In the genomic region with DNA sequence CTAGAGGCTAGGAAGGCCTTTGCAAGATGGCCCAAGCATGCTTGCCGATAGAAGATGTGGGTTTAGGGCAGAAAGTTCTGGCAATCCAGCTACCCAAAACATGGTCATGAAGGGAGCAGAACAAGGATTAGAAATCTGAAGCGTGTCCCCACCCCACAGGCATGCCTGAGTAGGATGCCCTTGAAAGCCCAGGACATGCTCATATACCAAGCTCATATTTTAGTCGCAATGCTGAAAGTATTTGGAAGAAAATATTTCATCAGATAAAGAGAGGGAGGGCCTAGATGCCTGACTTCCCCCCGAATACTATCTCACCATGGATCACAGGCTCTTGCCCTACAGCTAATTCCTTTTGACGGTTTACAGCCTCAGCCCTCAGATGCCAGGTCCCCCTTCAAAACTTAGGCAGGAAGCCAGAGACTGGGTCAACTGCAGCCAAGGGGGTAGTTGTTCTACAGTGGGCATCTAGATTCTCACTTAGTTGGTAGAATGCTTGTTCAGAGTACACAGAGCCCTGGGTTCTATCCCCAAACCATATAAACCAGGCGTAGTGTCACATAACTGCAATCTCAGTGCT, we compare ENCODE assay signal across 25 mouse cellular contexts. TPM values are rescaled to one million over a fixed set of nuclear protein-coding genes. Genes with fewer than 3 reads are reported as not detected.
DNase-seq lines count a peak whose midpoint lies in the region; ATAC-seq and TF ChIP-seq lines count a peak whose summit lies in the region.
"Had no signal": no experiment of that assay in that cellular context is flagged by ENCODE, and none has a peak within 500 bp of the region (broad histone marks: within the 10 kb centered on the region; RNA-seq: fewer than 3 reads in every experiment).

No protein-coding gene starts in this region.

- no peak for DNase-seq in kidney, adult 2 months
- no peak for DNase-seq in kidney, postnatal 36 days
- no peak for DNase-seq in limb, embryonic 14.5 days (ENCODE audit: low spot score)
- DNase-seq in limb, embryonic 10.5 days (ENCODE audit: low spot score) = no peak
- no peak for DNase-seq in midbrain, embryonic 11.5 days (ENCODE audit: low spot score, missing footprints)
- no peak for DNase-seq in ovary, adult 18-20 months (ENCODE audit: low spot score)
- DNase-seq: adrenal gland, adult 8-10 months; cerebellum, adult 18-20 months; cerebellum, postnatal 36 days; gastrocnemius, postnatal 14 days; heart, postnatal 10 days; kidney, adult 9 months; layer of hippocampus, postnatal 36 days; liver had no signal

- no peak overlapping the region for H3K4me2 ChIP-seq in limb, embryonic 14.5 days (replicated peaks; ENCODE audit: low read depth, low read length, severe bottlenecking)
- H3K4me2 ChIP-seq in midbrain, embryonic 11.5 days = no peak overlapping the region
- H3K4me2 ChIP-seq: forebrain, embryonic 13.5 days; heart, embryonic 12.5 days; liver, embryonic 15.5 days; neural tube, embryonic 15.5 days had no signal

- no peaks in the 10 kb centered on the region; the same call in 1 of the 2 replicates for H3K4me1 ChIP-seq in kidney, adult 2 months (ENCODE audit: control insufficient read depth, insufficient read depth, low read length)
- H3K4me1 ChIP-seq in limb, embryonic 14.5 days (ENCODE audit: control insufficient read depth, insufficient read depth, low read length) = peaks cover 49% of the 10 kb centered on the region
- peaks cover 17% of the 10 kb centered on the region for H3K4me1 ChIP-seq in limb, embryonic 10.5 days
- 0 out of 2 replicates have a peak, but pooled peaks cover 2% of the 10 kb centered on the region for H3K4me1 ChIP-seq in midbrain, embryonic 11.5 days (ENCODE audit: control insufficient read depth, insufficient read depth, low read length)
- H3K4me1 ChIP-seq: forebrain, embryonic 13.5 days; neural tube, embryonic 15.5 days had no signal

- WGBS in kidney, adult 2 months = 60% methylated on average over 6 of the region's 6 CpGs
- WGBS in limb, embryonic 14.5 days = 68% methylated on average over 6 of the region's 6 CpGs
- WGBS in limb, embryonic 10.5 days = 87% methylated on average over 6 of the region's 6 CpGs
- 91% methylated on average over 6 of the region's 6 CpGs for WGBS in midbrain, embryonic 11.5 days

- no peak for TF ChIP-seq CTCF in kidney, adult 2 months (conservative IDR thresholded peaks at IDR 0.05; ENCODE audit: insufficient read depth, insufficient read length, low read depth, low read length)

- peak overlapping the region; percentile 39; the same call in 1 of the 2 replicates for H3K27ac ChIP-seq in kidney, adult 2 months (ENCODE audit: insufficient read depth, low read depth, low read length)
- H3K27ac ChIP-seq in limb, embryonic 14.5 days (replicated peaks; ENCODE audit: low read depth, low read length) = 0 out of 2 replicates have a peak overlapping the region, but pooled peaks have one; percentile 8
- H3K27ac ChIP-seq in limb, embryonic 10.5 days = no peak overlapping the region
- no peak overlapping the region for H3K27ac ChIP-seq in midbrain, embryonic 11.5 days (ENCODE audit: low read depth, low read length)
- H3K27ac ChIP-seq: forebrain, embryonic 13.5 days; hindbrain, embryonic 10.5 days; liver, embryonic 15.5 days; midbrain, embryonic 10.5 days; neural tube, embryonic 15.5 days had no signal

- no peak for TF ChIP-seq POLR2A in kidney, adult 2 months (IDR thresholded peaks at IDR 0.05; ENCODE audit: low read depth, low read length)
- no peak for TF ChIP-seq POLR2A in limb, embryonic 14.5 days (IDR thresholded peaks at IDR 0.05; ENCODE audit: borderline replicate concordance, extremely low read depth, insufficient read depth, insufficient read length)

- H3K4me3 ChIP-seq in kidney, adult 2 months (ENCODE audit: insufficient read depth, low read depth, low read length) = no peak overlapping the region
- no peak overlapping the region for H3K4me3 ChIP-seq in limb, embryonic 14.5 days (replicated peaks; ENCODE audit: low read length)
- H3K4me3 ChIP-seq in limb, embryonic 10.5 days = no peak overlapping the region
- no peak overlapping the region for H3K4me3 ChIP-seq in midbrain, embryonic 11.5 days (ENCODE audit: low read depth, low read length)
- H3K4me3 ChIP-seq: forebrain, embryonic 13.5 days; heart, embryonic 12.5 days; hindbrain, embryonic 10.5 days; layer of hippocampus, adult 2 months; liver, embryonic 15.5 days; midbrain, embryonic 10.5 days; neural tube, embryonic 15.5 days had no signal

- no peaks in the 10 kb centered on the region for H3K27me3 ChIP-seq in kidney, adult 2 months (replicated peaks; ENCODE audit: control insufficient read depth, insufficient read depth, low read length)
- no peaks in the 10 kb centered on the region for H3K27me3 ChIP-seq in limb, embryonic 14.5 days (ENCODE audit: control insufficient read depth, insufficient read depth, low read length)
- no peaks in the 10 kb centered on the region for H3K27me3 ChIP-seq in limb, embryonic 10.5 days (ENCODE audit: low read depth, poor library complexity, severe bottlenecking)
- no peaks in the 10 kb centered on the region for H3K27me3 ChIP-seq in midbrain, embryonic 11.5 days (ENCODE audit: control insufficient read depth, insufficient read depth, low read length)
- H3K27me3 ChIP-seq: forebrain, embryonic 13.5 days; heart, embryonic 12.5 days; liver, embryonic 15.5 days; neural tube, embryonic 15.5 days had no signal

- no peak for ATAC-seq in limb, embryonic 14.5 days (ENCODE audit: low FRiP score, low read depth)
- ATAC-seq in common myeloid progenitor, adult 5-6 weeks (replicated peaks; ENCODE audit: low read depth, poor library complexity, severe bottlenecking) = peak; percentile 23
- ATAC-seq in granulocyte monocyte progenitor cell, adult 5-6 weeks (replicated peaks; ENCODE audit: poor library complexity, severe bottlenecking) = peak; percentile 10; the same call in 1 of the 2 replicates
- no peak for ATAC-seq in midbrain, embryonic 11.5 days (ENCODE audit: low FRiP score)
- ATAC-seq: activated CD4-positive, CD25-positive, alpha-beta regulatory T cell, adult 4 months; forebrain, embryonic 13.5 days had no signal

- no peak overlapping the region for H3K9ac ChIP-seq in limb, embryonic 14.5 days (ENCODE audit: low read depth, low read length, severe bottlenecking)
- no peak overlapping the region for H3K9ac ChIP-seq in midbrain, embryonic 11.5 days (ENCODE audit: low read length)
- H3K9ac ChIP-seq: forebrain, embryonic 13.5 days; heart, embryonic 12.5 days; liver, embryonic 15.5 days; neural tube, embryonic 15.5 days had no signal

- H3K9me3 ChIP-seq in limb, embryonic 14.5 days (ENCODE audit: control insufficient read depth, low read length) = 0 out of 2 replicates have a peak, but pooled peaks cover 5% of the 10 kb centered on the region
- no peaks in the 10 kb centered on the region for H3K9me3 ChIP-seq in limb, embryonic 10.5 days (replicated peaks)
- H3K9me3 ChIP-seq in midbrain, embryonic 11.5 days (ENCODE audit: control insufficient read depth, low read length) = no peaks in the 10 kb centered on the region
- H3K9me3 ChIP-seq: forebrain, embryonic 13.5 days; heart, embryonic 12.5 days; hindbrain, embryonic 10.5 days; liver, embryonic 15.5 days; midbrain, embryonic 10.5 days; neural tube, embryonic 15.5 days had no signal

- no peaks in the 10 kb centered on the region for H3K36me3 ChIP-seq in kidney, adult 2 months (ENCODE audit: control insufficient read depth, insufficient read depth, low read length)
- H3K36me3 ChIP-seq in limb, embryonic 14.5 days (ENCODE audit: control insufficient read depth, insufficient read depth, low read length) = peaks cover 3% of the 10 kb centered on the region; the same call in 1 of the 2 replicates
- no peaks in the 10 kb centered on the region for H3K36me3 ChIP-seq in limb, embryonic 10.5 days
- H3K36me3 ChIP-seq in midbrain, embryonic 11.5 days (ENCODE audit: control insufficient read depth, insufficient read depth, low read length) = no peaks in the 10 kb centered on the region
- H3K36me3 ChIP-seq: hindbrain, embryonic 10.5 days; liver, embryonic 15.5 days; midbrain, embryonic 10.5 days; neural tube, embryonic 15.5 days had no signal

RNA-seq across cellular contexts. Expression of a gene that starts 7.8 kb away (rescaled TPM):
- polyA plus RNA-seq in kidney, adult 2 months (2012; rRNA removed) = 45.8 and 46.4 TPM in 2 replicates
- 58.8 and 73.8 TPM in 2 replicates for polyA plus RNA-seq in limb, embryonic 14.5 days (2012; rRNA removed)
- polyA plus RNA-seq in limb, embryonic 14.5 days (2014; fragmentation: Nextera tagmentation; extraction: Ambion mirVana) = 67.2 and 71.5 TPM in 2 replicates
- polyA plus RNA-seq in limb, embryonic 10.5 days (2016; fragmentation: Nextera tagmentation; extraction: Ambion mirVana) = 9.8 and 14.1 TPM in 2 replicates
- total RNA-seq in common myeloid progenitor, adult 5-6 weeks (2017) = 15.4 and 19.1 TPM in 2 replicates
- 6.8 and 9.5 TPM in 2 replicates for total RNA-seq in granulocyte monocyte progenitor cell, adult 5-6 weeks (2014; fragmentation: Nextera tagmentation)
- 4.3 and 6.5 TPM in 2 replicates for total RNA-seq in granulocyte monocyte progenitor cell, adult 5-6 weeks (2017)
- polyA plus RNA-seq in midbrain, embryonic 11.5 days (2014; fragmentation: Nextera tagmentation; extraction: Ambion mirVana) = 8.1 and 9.2 TPM in 2 replicates
- total RNA-seq: MEL had no signal

Comparison
In these comparisons a context has a peak if more than half of its experiments do, and no peak if none do; other contexts are left out.
1. H3K27ac ChIP-seq: peak in kidney, adult 2 months (single experiment) and limb, embryonic 14.5 days (single experiment); none in limb, embryonic 10.5 days (single experiment) and midbrain, embryonic 11.5 days (single experiment).
2. ATAC-seq: peak in common myeloid progenitor, adult 5-6 weeks (single experiment) and granulocyte monocyte progenitor cell, adult 5-6 weeks (single experiment); none in limb, embryonic 14.5 days (single experiment) and midbrain, embryonic 11.5 days (single experiment).